Mouse (Mus musculus): ENCODE measurements around the gene Rassf3. TPM values are rescaled to one million over a fixed set of nuclear protein-coding genes. Genes with fewer than 3 reads are reported as not detected.

Gene Rassf3
- polyA plus RNA-seq, 1 experiment, result 15.5 TPM

- DNase-seq, result no peak
- H3K36me3 ChIP-seq (ENCODE audit: control insufficient read depth, insufficient read depth, low read length), result no peaks in the 10 kb centered on the region
- H3K4me1 ChIP-seq (replicated peaks; ENCODE audit: control insufficient read depth, insufficient read depth, low read length), result peaks cover 26% of the 10 kb centered on the region
- 87% methylated on average over 28 of the region's 28 CpGs for WGBS
- TF ChIP-seq CTCF (IDR thresholded peaks at IDR 0.05; ENCODE audit: borderline replicate concordance, control insufficient read depth, extremely low read depth, insufficient read depth, low read length, poor library complexity), result no peak
- TF ChIP-seq POLR2A (IDR thresholded peaks at IDR 0.05; ENCODE audit: control insufficient read depth, extremely low read depth, insufficient read depth, low read length, poor library complexity), result no peak
- H3K27me3 ChIP-seq (ENCODE audit: control insufficient read depth, insufficient read depth, low read length), result no peaks in the 10 kb centered on the region
- H3K4me3 ChIP-seq (ENCODE audit: control insufficient read depth, insufficient read depth, low read length), result no peak overlapping the region
- H3K27ac ChIP-seq (ENCODE audit: control insufficient read depth, insufficient read depth, low read length), result no peak overlapping the region
These were observed 40.4 kb downstream of the Rassf3 start for GRCm38 (mm10) chr10:121435546-121436257.

DNA sequence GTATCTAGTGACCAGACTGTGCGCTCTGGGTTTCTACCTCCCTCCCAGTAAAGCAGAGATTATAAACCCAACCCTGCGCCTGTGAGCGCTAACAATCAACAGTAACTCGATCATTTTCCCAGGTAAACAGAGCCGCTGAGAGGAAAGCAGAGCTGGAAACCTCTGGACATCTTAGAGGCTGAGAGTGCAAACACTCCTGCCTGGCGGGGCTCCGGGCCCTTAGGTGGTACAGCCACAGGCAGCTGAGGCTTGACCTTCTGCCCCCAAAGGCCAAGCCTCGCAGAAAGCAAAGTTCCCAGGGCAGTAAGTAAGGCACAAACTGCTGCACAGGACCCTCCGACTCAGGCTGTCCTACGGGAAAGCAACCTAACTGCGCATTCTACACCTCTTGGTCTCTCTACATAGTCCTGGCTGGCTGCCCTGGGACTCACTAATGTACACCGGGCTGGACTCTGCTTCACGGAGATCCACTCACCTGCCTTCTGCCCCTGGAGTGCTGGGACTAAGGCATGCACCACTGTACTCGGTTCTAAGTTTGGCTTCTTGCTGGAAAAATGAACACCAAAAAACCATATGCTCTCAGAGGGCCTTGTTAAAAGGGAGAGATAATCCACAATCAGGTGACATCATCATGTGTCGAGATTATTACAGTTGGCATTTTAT lies 41.6 kb downstream of the Rassf3 start:
- DNase-seq, result no peak
- Histone ChIP-seq H3K4me3 (ENCODE audit: control insufficient read depth, insufficient read depth, low read length) (no peak overlapping the region), H3K27me3 (ENCODE audit: control insufficient read depth, insufficient read depth, low read length) (no peaks in the 10 kb centered on the region), H3K4me1 (replicated peaks; ENCODE audit: control insufficient read depth, insufficient read depth, low read length) (peaks cover 32% of the 10 kb centered on the region), H3K36me3 (ENCODE audit: control insufficient read depth, insufficient read depth, low read length) (no peaks in the 10 kb centered on the region), H3K27ac (ENCODE audit: control insufficient read depth, insufficient read depth, low read length) (no peak overlapping the region)
- TF ChIP-seq CTCF (IDR thresholded peaks at IDR 0.05; ENCODE audit: borderline replicate concordance, control insufficient read depth, extremely low read depth, insufficient read depth, low read length, poor library complexity) (no peak), POLR2A (IDR thresholded peaks at IDR 0.05; ENCODE audit: control insufficient read depth, extremely low read depth, insufficient read depth, low read length, poor library complexity) (no peak)
- 92% methylated on average over 15 of the region's 15 CpGs for WGBS

- peaks cover 46% of the 10 kb centered on the region for H3K4me1 ChIP-seq (replicated peaks; ENCODE audit: control insufficient read depth, insufficient read depth, low read length)
- no peak overlapping the region for H3K4me3 ChIP-seq (ENCODE audit: control insufficient read depth, insufficient read depth, low read length)
- TF ChIP-seq POLR2A (IDR thresholded peaks at IDR 0.05; ENCODE audit: control insufficient read depth, extremely low read depth, insufficient read depth, low read length, poor library complexity) (no peak), CTCF (IDR thresholded peaks at IDR 0.05; ENCODE audit: borderline replicate concordance, control insufficient read depth, extremely low read depth, insufficient read depth, low read length, poor library complexity) (no peak)
- H3K27me3 ChIP-seq (ENCODE audit: control insufficient read depth, insufficient read depth, low read length), result no peaks in the 10 kb centered on the region
- 19% methylated on average over 16 of the region's 16 CpGs for whole genome bisulfite sequencing
- no peaks in the 10 kb centered on the region for H3K36me3 ChIP-seq (ENCODE audit: control insufficient read depth, insufficient read depth, low read length)
- H3K27ac ChIP-seq (ENCODE audit: control insufficient read depth, insufficient read depth, low read length), result peak overlapping the region; percentile 48; the same call in 1 of the 2 replicates
- DNase-seq, result no peak
These were observed 43.4 kb downstream of the Rassf3 start for GRCm38 (mm10) chr10:121432635-121433280.

DNA sequence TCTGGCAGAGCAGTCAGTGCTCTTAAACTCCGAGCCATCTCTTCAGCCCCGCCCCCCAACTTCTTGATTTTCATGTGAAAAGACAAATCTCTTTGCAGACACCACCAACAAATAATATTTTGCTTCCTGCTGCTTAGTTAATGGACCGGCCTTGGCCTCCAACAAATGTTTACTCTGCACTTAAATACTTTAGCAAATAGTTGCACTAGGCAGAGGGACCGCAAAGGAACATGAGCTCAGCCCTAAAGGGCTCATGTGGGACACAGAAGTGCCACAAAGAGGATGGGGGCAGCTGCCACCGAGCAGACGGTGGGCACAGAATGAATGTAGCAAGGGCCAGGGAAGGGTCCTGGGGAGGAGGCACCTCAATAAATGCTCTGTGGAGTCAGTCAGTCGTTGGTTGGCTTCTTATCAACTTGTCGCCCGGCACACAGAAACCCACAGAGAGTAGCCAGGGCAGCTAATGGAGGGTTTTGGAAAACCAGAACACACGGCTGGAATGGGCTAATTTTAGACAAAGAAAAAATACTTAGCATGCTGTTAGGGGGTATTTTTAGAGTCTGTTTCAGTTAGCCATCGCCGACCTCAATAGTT lies 44.0 kb downstream of the Rassf3 start:
- no peak overlapping the region for H3K27ac ChIP-seq (ENCODE audit: control insufficient read depth, insufficient read depth, low read length)
- H3K27me3 ChIP-seq (ENCODE audit: control insufficient read depth, insufficient read depth, low read length), result no peaks in the 10 kb centered on the region
- TF ChIP-seq POLR2A (IDR thresholded peaks at IDR 0.05; ENCODE audit: control insufficient read depth, extremely low read depth, insufficient read depth, low read length, poor library complexity) (no peak), CTCF (IDR thresholded peaks at IDR 0.05; ENCODE audit: borderline replicate concordance, control insufficient read depth, extremely low read depth, insufficient read depth, low read length, poor library complexity) (no peak)
- no peak for DNase-seq
- no peaks in the 10 kb centered on the region for H3K36me3 ChIP-seq (ENCODE audit: control insufficient read depth, insufficient read depth, low read length)
- H3K4me3 ChIP-seq (ENCODE audit: control insufficient read depth, insufficient read depth, low read length), result no peak overlapping the region
- H3K4me1 ChIP-seq (replicated peaks; ENCODE audit: control insufficient read depth, insufficient read depth, low read length), result peaks cover 50% of the 10 kb centered on the region
- WGBS, result 30% methylated on average over 12 of the region's 12 CpGs

DNA sequence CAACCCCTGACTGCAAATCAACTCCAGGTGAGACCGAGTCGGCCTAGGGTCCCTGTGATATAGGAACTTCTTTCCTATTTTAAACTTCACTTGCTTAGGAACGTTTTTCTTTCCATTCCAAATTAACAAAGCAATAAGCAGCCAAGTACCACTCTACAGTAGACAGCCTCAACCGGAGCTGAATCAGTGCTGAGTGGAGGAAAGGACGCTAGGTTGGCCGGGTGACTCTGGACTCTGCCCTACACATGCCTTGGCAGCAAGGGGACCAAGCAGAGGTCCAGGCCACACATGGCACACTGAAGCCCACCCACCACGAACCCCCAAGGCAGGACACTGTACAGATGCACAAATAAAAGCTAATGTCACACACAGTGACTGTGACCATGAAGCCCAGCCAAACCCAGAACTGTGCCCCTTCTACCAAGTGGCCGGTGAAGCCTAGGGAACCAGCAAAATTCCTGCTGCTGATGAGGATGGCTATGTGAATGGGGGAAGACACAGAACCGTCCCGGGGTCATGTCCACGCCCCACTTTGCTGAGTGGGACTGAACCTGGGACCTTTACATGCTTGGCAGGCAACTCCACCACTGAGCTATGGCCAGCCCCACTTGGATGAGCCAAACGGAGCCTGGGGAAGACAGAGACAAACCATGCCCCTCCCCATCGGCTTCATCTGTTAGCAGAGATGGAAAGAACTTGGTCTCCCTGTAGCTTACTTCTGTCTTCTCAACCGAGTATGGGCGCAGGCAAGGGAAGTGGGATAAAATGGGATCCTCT lies 45.2 kb downstream of the Rassf3 start:
- H3K4me3 ChIP-seq (ENCODE audit: control insufficient read depth, insufficient read depth, low read length), result no peak overlapping the region
- no peak overlapping the region for H3K27ac ChIP-seq (ENCODE audit: control insufficient read depth, insufficient read depth, low read length)
- no peaks in the 10 kb centered on the region for H3K27me3 ChIP-seq (ENCODE audit: control insufficient read depth, insufficient read depth, low read length)
- TF ChIP-seq POLR2A (IDR thresholded peaks at IDR 0.05; ENCODE audit: control insufficient read depth, extremely low read depth, insufficient read depth, low read length, poor library complexity) (no peak), CTCF (IDR thresholded peaks at IDR 0.05; ENCODE audit: borderline replicate concordance, control insufficient read depth, extremely low read depth, insufficient read depth, low read length, poor library complexity) (no peak)
- H3K36me3 ChIP-seq (ENCODE audit: control insufficient read depth, insufficient read depth, low read length), result no peaks in the 10 kb centered on the region
- WGBS, result 89% methylated on average over 15 of the region's 15 CpGs
- peaks cover 57% of the 10 kb centered on the region for H3K4me1 ChIP-seq (replicated peaks; ENCODE audit: control insufficient read depth, insufficient read depth, low read length)
- no peak for DNase-seq

Data from thymus, adult 2 months (tissue).